Mouse (Mus musculus): ENCODE data around the gene Abhd4.

DNA sequence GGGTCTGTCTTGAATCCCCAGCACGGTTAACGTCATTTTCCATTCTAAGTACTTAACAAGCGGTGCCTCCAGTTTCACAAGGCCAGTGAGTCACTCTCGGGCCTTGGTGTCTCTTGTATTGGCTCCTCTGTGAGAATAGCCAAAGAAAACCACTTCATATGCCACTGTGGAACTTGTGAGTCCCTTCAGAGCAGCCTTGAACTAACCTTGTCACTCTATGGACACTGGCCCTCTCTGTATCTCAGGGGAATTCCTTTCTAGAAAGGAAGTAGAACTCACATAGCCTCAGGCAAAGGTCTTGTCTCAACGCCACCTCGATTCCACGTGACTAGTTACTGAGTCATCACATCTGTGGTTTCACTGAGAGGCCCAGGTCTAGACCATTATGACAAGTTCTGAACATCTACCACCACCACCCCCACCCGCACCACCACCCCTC lies 31.7 kb upstream of the Abhd4 start:
- no peak for TF ChIP-seq CTCF (IDR thresholded peaks at IDR 0.05; ENCODE audit: low read depth, low read length)
- no peak for TF ChIP-seq POLR2A (IDR thresholded peaks at IDR 0.05; ENCODE audit: borderline replicate concordance, low read depth, low read length)
